Mouse (Mus musculus) midbrain, embryonic 10.5 days (tissue): ENCODE results near the gene Slc16a3. TPM values are rescaled to one million over a fixed set of nuclear protein-coding genes. Genes with fewer than 3 reads are reported as not detected.

Source experiments
- DNase-seq: peaks from one replicate; pipeline ENCODE4 v3.0.0-alpha.2; 2017; ENCODE audit warnings: low spot score
- H3K27ac ChIP-seq: fragments of 300-500 bp; sonication (generic); replicated peaks from 2 replicates; pipeline ENCODE4 v1.5.1; 2016; ENCODE audit warnings: mild to moderate bottlenecking
- H3K27me3 ChIP-seq: fragments of 300-500 bp; sonication (generic); 2 replicates; pipeline ENCODE4 v1.6.1; 2016; ENCODE audit warnings: low read depth, mild to moderate bottlenecking; ENCODE audit not compliant: poor library complexity, severe bottlenecking
- H3K36me3 ChIP-seq: fragments of 300-500 bp; sonication (generic); 2 replicates; pipeline ENCODE4 v1.6.1; 2016; ENCODE audit warnings: mild to moderate bottlenecking, moderate library complexity
- H3K4me1 ChIP-seq: fragments of 300-500 bp; sonication (generic); 2 replicates; pipeline ENCODE4 v1.6.1; 2016
- H3K4me3 ChIP-seq: fragments of 300-500 bp; sonication (generic); 2 replicates; pipeline ENCODE4 v1.5.1; 2016; ENCODE audit warnings: mild to moderate bottlenecking, moderate library complexity
- H3K9me3 ChIP-seq: fragments of 300-500 bp; sonication (generic); replicated peaks from 2 replicates; pipeline ENCODE4 v1.6.1; 2016; ENCODE audit warnings: mild to moderate bottlenecking
- WGBS: fragments of 180-500 bp; shearing (Covaris S2); methylation state at CpG from one replicate; pipeline ENCODE4 v1.1.7; 2016; 5-methylcytosine and 5-hydroxymethylcytosine counted together
- polyA plus RNA-seq: library from polyadenylated mRNA; unstranded; fragments of >200 nt; fragmentation: Nextera tagmentation; extraction: Ambion mirVana; gene quantifications from 2 replicates; pipeline ENCODE4 v1.2.1, GENCODE M21; 2016

Slc16a3 gene
- polyA plus RNA-seq, 1 experiment from 2014 or later = 215 TPM

GRCm38 (mm10) chr11:120951237-120951636 is 3.0 kb downstream of the Slc16a3 start:
- DNase-seq = no peak
- WGBS = 28% methylated on average over 8 of the region's 8 CpGs
- H3K27ac ChIP-seq = peak overlapping the region; percentile 92
- peaks cover 57% of the 10 kb centered on the region for H3K4me1 ChIP-seq
- peak overlapping the region; percentile 75 for H3K4me3 ChIP-seq
- H3K27me3 ChIP-seq = peaks cover 16% of the 10 kb centered on the region
- no peaks in the 10 kb centered on the region for H3K9me3 ChIP-seq
- peaks cover 44% of the 10 kb centered on the region for H3K36me3 ChIP-seq

GRCm38 (mm10) chr11:120951731-120952730 is 3.8 kb downstream of the Slc16a3 start:
- no peak for DNase-seq
- Histone ChIP-seq H3K4me1 (peaks cover 57% of the 10 kb centered on the region), H3K4me3 (peak overlapping the region; percentile 75), H3K36me3 (peaks cover 52% of the 10 kb centered on the region), H3K9me3 (no peaks in the 10 kb centered on the region), H3K27me3 (peaks cover 16% of the 10 kb centered on the region), H3K27ac (peak overlapping the region; percentile 92)
- whole genome bisulfite sequencing = 84% methylated on average over 9 of the region's 9 CpGs

- H3K36me3 ChIP-seq = peaks cover 81% of the 10 kb centered on the region
- H3K27ac ChIP-seq = no peak overlapping the region
- DNase-seq = no peak
- H3K4me3 ChIP-seq = no peak overlapping the region
- H3K27me3 ChIP-seq = peaks cover 1% of the 10 kb centered on the region; the same call in 1 of the 2 replicates
- whole genome bisulfite sequencing = 81% methylated on average over 5 of the region's 5 CpGs
- no peaks in the 10 kb centered on the region for H3K9me3 ChIP-seq
- H3K4me1 ChIP-seq = peaks cover 46% of the 10 kb centered on the region
These were observed 6.7 kb downstream of the Slc16a3 start for GRCm38 (mm10) chr11:120954936-120955335.

- Histone ChIP-seq H3K27me3 (no peaks in the 10 kb centered on the region), H3K36me3 (peaks cover 89% of the 10 kb centered on the region), H3K27ac (no peak overlapping the region), H3K4me1 (peaks cover 39% of the 10 kb centered on the region), H3K4me3 (no peak overlapping the region), H3K9me3 (no peaks in the 10 kb centered on the region)
- no peak for DNase-seq
- WGBS = 92% methylated on average over 8 of the region's 8 CpGs
These were observed 7.4 kb downstream of the Slc16a3 start for GRCm38 (mm10) chr11:120955701-120956100.

- no peak for DNase-seq
- Histone ChIP-seq H3K36me3 (peaks cover 98% of the 10 kb centered on the region), H3K9me3 (no peaks in the 10 kb centered on the region), H3K27me3 (no peaks in the 10 kb centered on the region), H3K4me3 (no peak overlapping the region), H3K27ac (no peak overlapping the region), H3K4me1 (peaks cover 25% of the 10 kb centered on the region)
- WGBS = 90% methylated on average over 8 of the region's 8 CpGs
These were observed 8.8 kb downstream of the Slc16a3 start for GRCm38 (mm10) chr11:120957052-120957451.

- Histone ChIP-seq H3K4me3 (no peak overlapping the region), H3K27me3 (no peaks in the 10 kb centered on the region), H3K4me1 (peaks cover 18% of the 10 kb centered on the region), H3K36me3 (peaks cover 99% of the 10 kb centered on the region), H3K27ac (no peak overlapping the region), H3K9me3 (no peaks in the 10 kb centered on the region)
- no peak for DNase-seq
- WGBS = 81% methylated on average over 15 of the region's 15 CpGs
These were observed 9.5 kb downstream of the Slc16a3 start for GRCm38 (mm10) chr11:120957731-120958257.

GRCm38 (mm10) chr11:120959066-120959465 is 10.8 kb downstream of the Slc16a3 start:
- Histone ChIP-seq H3K27ac (0 out of 2 replicates have a peak overlapping the region, but pooled peaks have one; percentile 7), H3K4me3 (no peak overlapping the region)

GRCm38 (mm10) chr11:120959564-120959963 is 11.3 kb downstream of the Slc16a3 start:
- Histone ChIP-seq H3K36me3 (peaks cover 100% of the 10 kb centered on the region), H3K27ac (no peak overlapping the region), H3K9me3 (no peaks in the 10 kb centered on the region), H3K27me3 (no peaks in the 10 kb centered on the region), H3K4me1 (peaks cover 11% of the 10 kb centered on the region), H3K4me3 (no peak overlapping the region)
- no peak for DNase-seq
- WGBS = 78% methylated on average over 3 of the region's 3 CpGs

More at GRCm38 (mm10) chr11:120959066-120959465, 10.8 kb downstream of the Slc16a3 start:
- Histone ChIP-seq H3K36me3 (peaks cover 100% of the 10 kb centered on the region), H3K4me1 (peaks cover 9% of the 10 kb centered on the region; the same call in 1 of the 2 replicates), H3K9me3 (no peaks in the 10 kb centered on the region), H3K27me3 (no peaks in the 10 kb centered on the region)
- 88% methylated on average over 18 of the region's 18 CpGs for WGBS
- no peak for DNase-seq

- Histone ChIP-seq H3K36me3 (peaks cover 100% of the 10 kb centered on the region), H3K4me3 (no peak overlapping the region), H3K4me1 (peaks cover 14% of the 10 kb centered on the region), H3K27me3 (no peaks in the 10 kb centered on the region), H3K27ac (0 out of 2 replicates have a peak overlapping the region, but pooled peaks have one; percentile 23), H3K9me3 (no peaks in the 10 kb centered on the region)
- WGBS = 56% methylated on average over 1 of the region's 1 CpGs
- DNase-seq = no peak
These were observed 12.0 kb downstream of the Slc16a3 start for GRCm38 (mm10) chr11:120960248-120960647.

- Histone ChIP-seq H3K4me3 (no peak overlapping the region), H3K4me1 (peaks cover 14% of the 10 kb centered on the region), H3K9me3 (no peaks in the 10 kb centered on the region), H3K27ac (no peak overlapping the region), H3K27me3 (no peaks in the 10 kb centered on the region), H3K36me3 (peaks cover 100% of the 10 kb centered on the region)
- WGBS = 89% methylated on average over 7 of the region's 7 CpGs
- no peak for DNase-seq
These were observed 13.3 kb downstream of the Slc16a3 start for GRCm38 (mm10) chr11:120961594-120961993.

- Histone ChIP-seq H3K27ac (no peak overlapping the region), H3K4me3 (no peak overlapping the region), H3K36me3 (peaks cover 100% of the 10 kb centered on the region), H3K4me1 (peaks cover 14% of the 10 kb centered on the region), H3K9me3 (no peaks in the 10 kb centered on the region), H3K27me3 (no peaks in the 10 kb centered on the region)
- WGBS = 95% methylated on average over 13 of the region's 13 CpGs
- DNase-seq = no peak
These were observed 13.9 kb downstream of the Slc16a3 start for GRCm38 (mm10) chr11:120962050-120962771.

- 96% methylated on average over 7 of the region's 7 CpGs for WGBS
- peaks cover 100% of the 10 kb centered on the region for H3K36me3 ChIP-seq
- no peaks in the 10 kb centered on the region for H3K27me3 ChIP-seq
- no peak for DNase-seq
- H3K9me3 ChIP-seq = no peaks in the 10 kb centered on the region
- no peak overlapping the region for H3K27ac ChIP-seq
- no peak overlapping the region for H3K4me3 ChIP-seq
- peaks cover 11% of the 10 kb centered on the region for H3K4me1 ChIP-seq
These were observed 14.6 kb downstream of the Slc16a3 start for GRCm38 (mm10) chr11:120962909-120963308.
